Mouse (Mus musculus): ENCODE results near the gene Atp10a.

DNA sequence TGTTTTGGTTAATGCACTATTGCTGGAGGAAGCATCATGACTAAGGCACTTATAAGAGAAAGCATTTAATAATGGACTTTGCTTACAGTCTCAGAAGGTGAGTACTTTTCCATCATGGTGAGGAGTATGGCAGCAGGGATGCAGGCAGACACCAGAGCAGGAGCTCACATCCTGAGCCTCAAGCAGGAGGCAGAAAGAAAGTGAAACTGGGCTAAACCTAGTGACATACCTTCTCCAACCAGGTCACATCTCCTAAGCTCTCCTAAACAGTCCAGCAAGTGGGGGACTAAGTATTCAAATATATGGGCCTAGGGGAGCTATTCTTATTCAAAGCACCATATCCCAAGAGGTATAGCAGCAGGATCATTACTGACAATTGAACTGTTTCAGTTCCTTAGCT, 123.2 kb downstream of the Atp10a start:
- TF ChIP-seq POLR2A (IDR thresholded peaks at IDR 0.05; ENCODE audit: low read depth, low read length): no peak
- no peak for TF ChIP-seq CTCF (IDR thresholded peaks at IDR 0.05; ENCODE audit: extremely low read depth, insufficient read length, insufficient replicate concordance, low read depth, low read length)
